Mouse (Mus musculus): ENCODE measurements around the gene Tpst1. TPM values are rescaled to one million over a fixed set of nuclear protein-coding genes. Genes with fewer than 3 reads are reported as not detected.

Tpst1 gene
- polyA plus RNA-seq, 1 experiment from 2014 or later, result 76.4 TPM

- ATAC-seq (ENCODE audit: insufficient read depth, low FRiP score), result no peak
- Histone ChIP-seq H3K27me3 (ENCODE audit: control insufficient read depth, insufficient read depth, low read length) (no peaks in the 10 kb centered on the region), H3K4me3 (replicated peaks; ENCODE audit: low read length) (no peak overlapping the region), H3K36me3 (ENCODE audit: control insufficient read depth, insufficient read depth, low read length) (no peaks in the 10 kb centered on the region), H3K4me1 (ENCODE audit: control insufficient read depth, insufficient read depth, low read length) (no peaks in the 10 kb centered on the region), H3K9ac (ENCODE audit: low read length) (no peak overlapping the region), H3K4me2 (ENCODE audit: low read depth, low read length) (no peak overlapping the region), H3K9me3 (replicated peaks; ENCODE audit: control insufficient read depth, low read length) (no peaks in the 10 kb centered on the region), H3K27ac (ENCODE audit: low read length) (no peak overlapping the region)
- 56% methylated on average over 6 of the region's 6 CpGs for WGBS
Measured at GRCm38 (mm10) chr5:130050416-130050815, 22.7 kb upstream of the Tpst1 start.

- Histone ChIP-seq H3K4me2 (ENCODE audit: low read depth, low read length) (no peak overlapping the region), H3K27me3 (ENCODE audit: control insufficient read depth, insufficient read depth, low read length) (no peaks in the 10 kb centered on the region), H3K9ac (ENCODE audit: low read length) (no peak overlapping the region), H3K4me3 (replicated peaks; ENCODE audit: low read length) (no peak overlapping the region), H3K9me3 (replicated peaks; ENCODE audit: control insufficient read depth, low read length) (no peaks in the 10 kb centered on the region), H3K36me3 (ENCODE audit: control insufficient read depth, insufficient read depth, low read length) (no peaks in the 10 kb centered on the region), H3K27ac (ENCODE audit: low read length) (no peak overlapping the region), H3K4me1 (ENCODE audit: control insufficient read depth, insufficient read depth, low read length) (no peaks in the 10 kb centered on the region)
- ATAC-seq (ENCODE audit: insufficient read depth, low FRiP score), result no peak
- WGBS, result 83% methylated on average over 15 of the region's 15 CpGs
Measured at GRCm38 (mm10) chr5:130051073-130051860, 21.9 kb upstream of the Tpst1 start.

GRCm38 (mm10) chr5:130052510-130052909, 20.6 kb upstream of the Tpst1 start:
- 63% methylated on average over 5 of the region's 5 CpGs for WGBS
- Histone ChIP-seq H3K9ac (ENCODE audit: low read length) (no peak overlapping the region), H3K36me3 (ENCODE audit: control insufficient read depth, insufficient read depth, low read length) (no peaks in the 10 kb centered on the region), H3K4me1 (ENCODE audit: control insufficient read depth, insufficient read depth, low read length) (no peaks in the 10 kb centered on the region), H3K4me3 (replicated peaks; ENCODE audit: low read length) (no peak overlapping the region), H3K27ac (ENCODE audit: low read length) (no peak overlapping the region), H3K27me3 (ENCODE audit: control insufficient read depth, insufficient read depth, low read length) (no peaks in the 10 kb centered on the region), H3K4me2 (ENCODE audit: low read depth, low read length) (no peak overlapping the region), H3K9me3 (replicated peaks; ENCODE audit: control insufficient read depth, low read length) (no peaks in the 10 kb centered on the region)
- no peak for ATAC-seq (ENCODE audit: insufficient read depth, low FRiP score)

- no peaks in the 10 kb centered on the region for H3K4me1 ChIP-seq (ENCODE audit: control insufficient read depth, insufficient read depth, low read length)
- no peak overlapping the region for H3K4me2 ChIP-seq (ENCODE audit: low read depth, low read length)
- H3K27ac ChIP-seq (ENCODE audit: low read length), result no peak overlapping the region
- no peak overlapping the region for H3K9ac ChIP-seq (ENCODE audit: low read length)
- H3K36me3 ChIP-seq (ENCODE audit: control insufficient read depth, insufficient read depth, low read length), result no peaks in the 10 kb centered on the region
- WGBS, result 87% methylated on average over 6 of the region's 6 CpGs
- no peaks in the 10 kb centered on the region for H3K9me3 ChIP-seq (replicated peaks; ENCODE audit: control insufficient read depth, low read length)
- no peaks in the 10 kb centered on the region for H3K27me3 ChIP-seq (ENCODE audit: control insufficient read depth, insufficient read depth, low read length)
- no peak for ATAC-seq (ENCODE audit: insufficient read depth, low FRiP score)
- no peak overlapping the region for H3K4me3 ChIP-seq (replicated peaks; ENCODE audit: low read length)
Measured at GRCm38 (mm10) chr5:130052955-130053354, 20.2 kb upstream of the Tpst1 start.

- Histone ChIP-seq H3K4me3 (replicated peaks; ENCODE audit: low read length) (no peak overlapping the region), H3K36me3 (ENCODE audit: control insufficient read depth, insufficient read depth, low read length) (no peaks in the 10 kb centered on the region), H3K27me3 (ENCODE audit: control insufficient read depth, insufficient read depth, low read length) (no peaks in the 10 kb centered on the region), H3K27ac (ENCODE audit: low read length) (no peak overlapping the region), H3K9me3 (replicated peaks; ENCODE audit: control insufficient read depth, low read length) (no peaks in the 10 kb centered on the region), H3K4me2 (ENCODE audit: low read depth, low read length) (no peak overlapping the region), H3K4me1 (ENCODE audit: control insufficient read depth, insufficient read depth, low read length) (no peaks in the 10 kb centered on the region), H3K9ac (ENCODE audit: low read length) (no peak overlapping the region)
- no peak for ATAC-seq (ENCODE audit: insufficient read depth, low FRiP score)
- WGBS, result 78% methylated on average over 4 of the region's 4 CpGs
Measured at GRCm38 (mm10) chr5:130055688-130056087, 17.4 kb upstream of the Tpst1 start.

- Histone ChIP-seq H3K27me3 (ENCODE audit: control insufficient read depth, insufficient read depth, low read length) (no peaks in the 10 kb centered on the region), H3K4me3 (replicated peaks; ENCODE audit: low read length) (no peak overlapping the region), H3K9me3 (replicated peaks; ENCODE audit: control insufficient read depth, low read length) (no peaks in the 10 kb centered on the region), H3K36me3 (ENCODE audit: control insufficient read depth, insufficient read depth, low read length) (no peaks in the 10 kb centered on the region), H3K4me1 (ENCODE audit: control insufficient read depth, insufficient read depth, low read length) (no peaks in the 10 kb centered on the region), H3K9ac (ENCODE audit: low read length) (no peak overlapping the region), H3K27ac (ENCODE audit: low read length) (no peak overlapping the region), H3K4me2 (ENCODE audit: low read depth, low read length) (no peak overlapping the region)
- WGBS, result 83% methylated on average over 2 of the region's 2 CpGs
- no peak for ATAC-seq (ENCODE audit: insufficient read depth, low FRiP score)
Measured at GRCm38 (mm10) chr5:130056303-130056702, 16.8 kb upstream of the Tpst1 start.

- 65% methylated on average over 12 of the region's 12 CpGs for WGBS
- Histone ChIP-seq H3K36me3 (ENCODE audit: control insufficient read depth, insufficient read depth, low read length) (no peaks in the 10 kb centered on the region), H3K4me1 (ENCODE audit: control insufficient read depth, insufficient read depth, low read length) (peaks cover 7% of the 10 kb centered on the region), H3K4me2 (ENCODE audit: low read depth, low read length) (no peak overlapping the region), H3K27ac (ENCODE audit: low read length) (peak overlapping the region; percentile 73), H3K9me3 (replicated peaks; ENCODE audit: control insufficient read depth, low read length) (no peaks in the 10 kb centered on the region), H3K4me3 (replicated peaks; ENCODE audit: low read length) (no peak overlapping the region), H3K27me3 (ENCODE audit: control insufficient read depth, insufficient read depth, low read length) (no peaks in the 10 kb centered on the region), H3K9ac (ENCODE audit: low read length) (peak overlapping the region; percentile 48; the same call in 1 of the 2 replicates)
- peak; percentile 39; the same call in 1 of the 2 replicates for ATAC-seq (ENCODE audit: insufficient read depth, low FRiP score)
Measured at GRCm38 (mm10) chr5:130059413-130060328, 13.5 kb upstream of the Tpst1 start.

- peaks cover 7% of the 10 kb centered on the region for H3K4me1 ChIP-seq (ENCODE audit: control insufficient read depth, insufficient read depth, low read length)
- H3K27ac ChIP-seq (ENCODE audit: low read length), result peak overlapping the region; percentile 73; the same call in 1 of the 2 replicates
- ATAC-seq (ENCODE audit: insufficient read depth, low FRiP score), result no peak
- H3K36me3 ChIP-seq (ENCODE audit: control insufficient read depth, insufficient read depth, low read length), result no peaks in the 10 kb centered on the region
- WGBS, result 83% methylated on average over 4 of the region's 4 CpGs
- H3K27me3 ChIP-seq (ENCODE audit: control insufficient read depth, insufficient read depth, low read length), result no peaks in the 10 kb centered on the region
- peak overlapping the region; percentile 48; the same call in 1 of the 2 replicates for H3K9ac ChIP-seq (ENCODE audit: low read length)
- no peak overlapping the region for H3K4me3 ChIP-seq (replicated peaks; ENCODE audit: low read length)
- H3K4me2 ChIP-seq (ENCODE audit: low read depth, low read length), result no peak overlapping the region
- H3K9me3 ChIP-seq (replicated peaks; ENCODE audit: control insufficient read depth, low read length), result no peaks in the 10 kb centered on the region
Measured at GRCm38 (mm10) chr5:130060329-130060665, 12.8 kb upstream of the Tpst1 start.

GRCm38 (mm10) chr5:130062096-130062495, 11.0 kb upstream of the Tpst1 start:
- Histone ChIP-seq H3K4me1 (ENCODE audit: control insufficient read depth, insufficient read depth, low read length) (peaks cover 7% of the 10 kb centered on the region), H3K27ac (ENCODE audit: low read length) (peak overlapping the region; percentile 64), H3K9ac (ENCODE audit: low read length) (no peak overlapping the region), H3K9me3 (replicated peaks; ENCODE audit: control insufficient read depth, low read length) (0 out of 2 replicates have a peak, but pooled peaks cover 3% of the 10 kb centered on the region), H3K36me3 (ENCODE audit: control insufficient read depth, insufficient read depth, low read length) (no peaks in the 10 kb centered on the region), H3K27me3 (ENCODE audit: control insufficient read depth, insufficient read depth, low read length) (no peaks in the 10 kb centered on the region), H3K4me2 (ENCODE audit: low read depth, low read length) (no peak overlapping the region), H3K4me3 (replicated peaks; ENCODE audit: low read length) (no peak overlapping the region)
- no peak for ATAC-seq (ENCODE audit: insufficient read depth, low FRiP score)
- 54% methylated on average over 2 of the region's 2 CpGs for WGBS

Data from stomach, embryonic 16.5 days (tissue).